Mouse (Mus musculus): Measurements from ENCODE around the gene Efcab9. TPM values are rescaled to one million over a fixed set of nuclear protein-coding genes. Genes with fewer than 3 reads are reported as not detected.

Efcab9 gene
- polyA plus RNA-seq, 1 experiment from 2014 or later: not detected

- H3K9me3 ChIP-seq (ENCODE audit: control insufficient read depth, low read length): no peaks in the 10 kb centered on the region
- no peak overlapping the region for H3K9ac ChIP-seq (ENCODE audit: low read depth, low read length)
- H3K27me3 ChIP-seq (replicated peaks; ENCODE audit: control insufficient read depth, insufficient read depth, low read length): no peaks in the 10 kb centered on the region
- H3K4me2 ChIP-seq (ENCODE audit: low read length): no peak overlapping the region
- no peak overlapping the region for H3K4me3 ChIP-seq (ENCODE audit: low read length)
- WGBS: 43% methylated on average over 12 of the region's 12 CpGs
- peaks cover 24% of the 10 kb centered on the region for H3K4me1 ChIP-seq (ENCODE audit: control insufficient read depth, insufficient read depth, low read depth, low read length)
- ATAC-seq: peak; percentile 79
- H3K27ac ChIP-seq (ENCODE audit: low read depth, low read length): peak overlapping the region; percentile 72
- no peaks in the 10 kb centered on the region for H3K36me3 ChIP-seq (ENCODE audit: control insufficient read depth, insufficient read depth, low read length)
Observed at GRCm38 (mm10) chr11:32551579-32552297, 19.9 kb upstream of the Efcab9 start.

- H3K27me3 ChIP-seq (replicated peaks; ENCODE audit: control insufficient read depth, insufficient read depth, low read length): no peaks in the 10 kb centered on the region
- H3K27ac ChIP-seq (ENCODE audit: low read depth, low read length): no peak overlapping the region
- ATAC-seq: no peak
- H3K9me3 ChIP-seq (ENCODE audit: control insufficient read depth, low read length): no peaks in the 10 kb centered on the region
- no peak overlapping the region for H3K4me2 ChIP-seq (ENCODE audit: low read length)
- H3K4me1 ChIP-seq (ENCODE audit: control insufficient read depth, insufficient read depth, low read depth, low read length): peaks cover 27% of the 10 kb centered on the region
- WGBS: 94% methylated on average over 4 of the region's 4 CpGs
- no peak overlapping the region for H3K9ac ChIP-seq (ENCODE audit: low read depth, low read length)
- no peak overlapping the region for H3K4me3 ChIP-seq (ENCODE audit: low read length)
- no peaks in the 10 kb centered on the region for H3K36me3 ChIP-seq (ENCODE audit: control insufficient read depth, insufficient read depth, low read length)
Observed at GRCm38 (mm10) chr11:32551056-32551455, 19.2 kb upstream of the Efcab9 start.

GRCm38 (mm10) chr11:32550102-32550501, 18.2 kb upstream of the Efcab9 start:
- Histone ChIP-seq H3K36me3 (ENCODE audit: control insufficient read depth, insufficient read depth, low read length) (no peaks in the 10 kb centered on the region), H3K9ac (ENCODE audit: low read depth, low read length) (no peak overlapping the region), H3K4me1 (ENCODE audit: control insufficient read depth, insufficient read depth, low read depth, low read length) (peaks cover 29% of the 10 kb centered on the region), H3K9me3 (ENCODE audit: control insufficient read depth, low read length) (no peaks in the 10 kb centered on the region), H3K27ac (ENCODE audit: low read depth, low read length) (no peak overlapping the region), H3K4me3 (ENCODE audit: low read length) (no peak overlapping the region), H3K4me2 (ENCODE audit: low read length) (no peak overlapping the region), H3K27me3 (replicated peaks; ENCODE audit: control insufficient read depth, insufficient read depth, low read length) (no peaks in the 10 kb centered on the region)
- 29% methylated on average over 4 of the region's 4 CpGs for WGBS
- no peak for ATAC-seq

- H3K4me2 ChIP-seq (ENCODE audit: low read length): no peak overlapping the region
- peaks cover 29% of the 10 kb centered on the region for H3K4me1 ChIP-seq (ENCODE audit: control insufficient read depth, insufficient read depth, low read depth, low read length)
- H3K4me3 ChIP-seq (ENCODE audit: low read length): no peak overlapping the region
- no peak overlapping the region for H3K27ac ChIP-seq (ENCODE audit: low read depth, low read length)
- no peak overlapping the region for H3K9ac ChIP-seq (ENCODE audit: low read depth, low read length)
- H3K27me3 ChIP-seq (replicated peaks; ENCODE audit: control insufficient read depth, insufficient read depth, low read length): no peaks in the 10 kb centered on the region
- no peaks in the 10 kb centered on the region for H3K9me3 ChIP-seq (ENCODE audit: control insufficient read depth, low read length)
- H3K36me3 ChIP-seq (ENCODE audit: control insufficient read depth, insufficient read depth, low read length): no peaks in the 10 kb centered on the region
- no peak for ATAC-seq
- WGBS: 50% methylated on average over 6 of the region's 6 CpGs
Observed at GRCm38 (mm10) chr11:32549236-32549635, 17.4 kb upstream of the Efcab9 start.

- no peak overlapping the region for H3K4me3 ChIP-seq (ENCODE audit: low read length)
- H3K27me3 ChIP-seq (replicated peaks; ENCODE audit: control insufficient read depth, insufficient read depth, low read length): no peaks in the 10 kb centered on the region
- 90% methylated on average over 4 of the region's 4 CpGs for WGBS
- ATAC-seq: no peak
- H3K36me3 ChIP-seq (ENCODE audit: control insufficient read depth, insufficient read depth, low read length): no peaks in the 10 kb centered on the region
- H3K9ac ChIP-seq (ENCODE audit: low read depth, low read length): peak overlapping the region; percentile 1; the same call in 1 of the 2 replicates
- H3K4me1 ChIP-seq (ENCODE audit: control insufficient read depth, insufficient read depth, low read depth, low read length): peaks cover 29% of the 10 kb centered on the region
- H3K27ac ChIP-seq (ENCODE audit: low read depth, low read length): no peak overlapping the region
- H3K9me3 ChIP-seq (ENCODE audit: control insufficient read depth, low read length): no peaks in the 10 kb centered on the region
- H3K4me2 ChIP-seq (ENCODE audit: low read length): no peak overlapping the region
Observed at GRCm38 (mm10) chr11:32548240-32548639, 16.4 kb upstream of the Efcab9 start.

GRCm38 (mm10) chr11:32547391-32547947, 15.6 kb upstream of the Efcab9 start:
- Histone ChIP-seq H3K27ac (ENCODE audit: low read depth, low read length) (no peak overlapping the region), H3K27me3 (replicated peaks; ENCODE audit: control insufficient read depth, insufficient read depth, low read length) (no peaks in the 10 kb centered on the region), H3K36me3 (ENCODE audit: control insufficient read depth, insufficient read depth, low read length) (no peaks in the 10 kb centered on the region), H3K9ac (ENCODE audit: low read depth, low read length) (no peak overlapping the region), H3K4me2 (ENCODE audit: low read length) (no peak overlapping the region), H3K9me3 (ENCODE audit: control insufficient read depth, low read length) (no peaks in the 10 kb centered on the region), H3K4me1 (ENCODE audit: control insufficient read depth, insufficient read depth, low read depth, low read length) (peaks cover 23% of the 10 kb centered on the region), H3K4me3 (ENCODE audit: low read length) (no peak overlapping the region)
- ATAC-seq: no peak
- 72% methylated on average over 10 of the region's 10 CpGs for WGBS

- no peak overlapping the region for H3K4me2 ChIP-seq (ENCODE audit: low read length)
- peak; percentile 50; the same call in 1 of the 2 replicates for ATAC-seq
- H3K36me3 ChIP-seq (ENCODE audit: control insufficient read depth, insufficient read depth, low read length): no peaks in the 10 kb centered on the region
- WGBS: 62% methylated on average over 5 of the region's 5 CpGs
- no peaks in the 10 kb centered on the region for H3K9me3 ChIP-seq (ENCODE audit: control insufficient read depth, low read length)
- H3K4me3 ChIP-seq (ENCODE audit: low read length): no peak overlapping the region
- H3K9ac ChIP-seq (ENCODE audit: low read depth, low read length): no peak overlapping the region
- H3K27ac ChIP-seq (ENCODE audit: low read depth, low read length): no peak overlapping the region
- peaks cover 13% of the 10 kb centered on the region for H3K4me1 ChIP-seq (ENCODE audit: control insufficient read depth, insufficient read depth, low read depth, low read length)
- H3K27me3 ChIP-seq (replicated peaks; ENCODE audit: control insufficient read depth, insufficient read depth, low read length): no peaks in the 10 kb centered on the region
Observed at GRCm38 (mm10) chr11:32546483-32546882, 14.6 kb upstream of the Efcab9 start.

- Histone ChIP-seq H3K4me1 (ENCODE audit: control insufficient read depth, insufficient read depth, low read depth, low read length) (peaks cover 13% of the 10 kb centered on the region), H3K9me3 (ENCODE audit: control insufficient read depth, low read length) (no peaks in the 10 kb centered on the region), H3K27ac (ENCODE audit: low read depth, low read length) (no peak overlapping the region), H3K4me3 (ENCODE audit: low read length) (no peak overlapping the region), H3K36me3 (ENCODE audit: control insufficient read depth, insufficient read depth, low read length) (no peaks in the 10 kb centered on the region), H3K4me2 (ENCODE audit: low read length) (no peak overlapping the region), H3K27me3 (replicated peaks; ENCODE audit: control insufficient read depth, insufficient read depth, low read length) (no peaks in the 10 kb centered on the region), H3K9ac (ENCODE audit: low read depth, low read length) (no peak overlapping the region)
- WGBS: 40% methylated on average over 12 of the region's 12 CpGs
- peak; percentile 46; the same call in 1 of the 2 replicates for ATAC-seq
Observed at GRCm38 (mm10) chr11:32545605-32546004, 13.7 kb upstream of the Efcab9 start.

- Histone ChIP-seq H3K4me2 (ENCODE audit: low read length) (no peak overlapping the region), H3K4me3 (ENCODE audit: low read length) (no peak overlapping the region), H3K27me3 (replicated peaks; ENCODE audit: control insufficient read depth, insufficient read depth, low read length) (no peaks in the 10 kb centered on the region), H3K27ac (ENCODE audit: low read depth, low read length) (no peak overlapping the region), H3K9me3 (ENCODE audit: control insufficient read depth, low read length) (no peaks in the 10 kb centered on the region), H3K9ac (ENCODE audit: low read depth, low read length) (no peak overlapping the region), H3K36me3 (ENCODE audit: control insufficient read depth, insufficient read depth, low read length) (no peaks in the 10 kb centered on the region), H3K4me1 (ENCODE audit: control insufficient read depth, insufficient read depth, low read depth, low read length) (peaks cover 10% of the 10 kb centered on the region)
- 88% methylated on average over 5 of the region's 5 CpGs for WGBS
- no peak for ATAC-seq
Observed at GRCm38 (mm10) chr11:32544497-32544896, 12.6 kb upstream of the Efcab9 start.
